Mouse (Mus musculus): ENCODE data around the gene Gpr179.
A peak's percentile ranks its signal among the peaks of the same experiment; 100 is the strongest.

GRCm38 (mm10) chr11:97310895-97311631, 40.8 kb downstream of the Gpr179 start:
- TF ChIP-seq CTCF (conservative IDR thresholded peaks at IDR 0.05; ENCODE audit: insufficient read depth, insufficient read length, low read depth, low read length) (peak; percentile 32; the same call in 1 of the 2 replicates), POLR2A (IDR thresholded peaks at IDR 0.05; ENCODE audit: low read depth, low read length) (no peak)

Measured in kidney, adult 2 months (tissue).